Mouse (Mus musculus): Measurements from ENCODE around the gene Isoc2a.

GRCm38 (mm10) chr7:4856508-4856907 is 20.4 kb upstream of the Isoc2a start:
- TF ChIP-seq POLR2A (IDR thresholded peaks at IDR 0.05; ENCODE audit: borderline replicate concordance, control insufficient read depth, low read depth, low read length): no peak
- no peak for TF ChIP-seq CTCF (IDR thresholded peaks at IDR 0.05; ENCODE audit: control insufficient read depth, insufficient read depth, low read length)

Measured in bone marrow, adult 2 months (tissue).